Mouse (Mus musculus): ENCODE measurements around the gene Cbx4.

The Cbx4 gene

GRCm38 (mm10) chr11:119084446-119085278 lies 1.4 kb downstream of the Cbx4 start:
- DNase-seq (ENCODE audit: low spot score): peak; percentile 44

GRCm38 (mm10) chr11:119083724-119084445 lies 2.1 kb downstream of the Cbx4 start:
- peak; percentile 67 for DNase-seq (ENCODE audit: low spot score)

- DNase-seq (ENCODE audit: low spot score): no peak
Measured at GRCm38 (mm10) chr11:119082638-119083599, 3.1 kb downstream of the Cbx4 start.

- DNase-seq (ENCODE audit: low spot score): peak; percentile 61
Measured at GRCm38 (mm10) chr11:119081839-119082637, 4.0 kb downstream of the Cbx4 start.

GRCm38 (mm10) chr11:119081148-119081838 lies 4.7 kb downstream of the Cbx4 start:
- DNase-seq (ENCODE audit: low spot score): no peak

- DNase-seq (ENCODE audit: low spot score): no peak
Measured at GRCm38 (mm10) chr11:119080461-119081147, 5.4 kb downstream of the Cbx4 start.

- no peak for DNase-seq (ENCODE audit: low spot score)
Measured at GRCm38 (mm10) chr11:119079445-119079837, 6.6 kb downstream of the Cbx4 start.

- DNase-seq (ENCODE audit: low spot score): peak; percentile 81
Measured at GRCm38 (mm10) chr11:119078691-119079444, 7.2 kb downstream of the Cbx4 start.

- DNase-seq (ENCODE audit: low spot score): no peak
Measured at GRCm38 (mm10) chr11:119077755-119078154, 8.3 kb downstream of the Cbx4 start.

- no peak for DNase-seq (ENCODE audit: low spot score)
Measured at GRCm38 (mm10) chr11:119075805-119076204, 10.2 kb downstream of the Cbx4 start.

- no peak for DNase-seq (ENCODE audit: low spot score)
Measured at GRCm38 (mm10) chr11:119073876-119074433, 12.1 kb downstream of the Cbx4 start.

- no peak for DNase-seq (ENCODE audit: low spot score)
Measured at GRCm38 (mm10) chr11:119072986-119073385, 13.0 kb downstream of the Cbx4 start.

GRCm38 (mm10) chr11:119072239-119072638 lies 13.8 kb downstream of the Cbx4 start:
- no peak for DNase-seq (ENCODE audit: low spot score)

- peak; percentile 59 for DNase-seq (ENCODE audit: low spot score)
Measured at GRCm38 (mm10) chr11:119066841-119067240, 19.2 kb downstream of the Cbx4 start.

GRCm38 (mm10) chr11:119059256-119059655 lies 26.8 kb downstream of the Cbx4 start:
- DNase-seq (ENCODE audit: low spot score): no peak

GRCm38 (mm10) chr11:119058041-119058995 lies 27.7 kb downstream of the Cbx4 start:
- DNase-seq (ENCODE audit: low spot score): peak; percentile 70

- DNase-seq (ENCODE audit: low spot score): no peak
Measured at GRCm38 (mm10) chr11:119057291-119057690, 28.7 kb downstream of the Cbx4 start.
